17 mouse cellular contexts compared by ENCODE assay signal in genomic region chr3:89848083-89848482, GRCm38 (mm10). TPM values are rescaled to one million over a fixed set of nuclear protein-coding genes. Genes with fewer than 3 reads are reported as not detected.
DNase-seq lines count a peak whose midpoint lies in the region; ATAC-seq and TF ChIP-seq lines count a peak whose summit lies in the region.
"Had no signal": no experiment of that assay in that cellular context is flagged by ENCODE, and none has a peak within 500 bp of the region (broad histone marks: within the 10 kb centered on the region; RNA-seq: fewer than 3 reads in every experiment).

No protein-coding gene starts in this region.

- no peaks in the 10 kb centered on the region for H3K36me3 ChIP-seq in heart, embryonic 11.5 days (ENCODE audit: control insufficient read depth, insufficient read depth, low read length)
- H3K36me3 ChIP-seq in kidney, adult 2 months (ENCODE audit: control insufficient read depth, insufficient read depth, low read length) = no peaks in the 10 kb centered on the region
- no peaks in the 10 kb centered on the region for H3K36me3 ChIP-seq in spleen, adult 2 months (ENCODE audit: control insufficient read depth, insufficient read depth, low read length)
- H3K36me3 ChIP-seq: embryonic facial prominence, embryonic 12.5 days; forebrain, embryonic 10.5 days; G1E; limb, embryonic 12.5 days; neural tube, embryonic 12.5 days had no signal

- no peak overlapping the region for H3K4me2 ChIP-seq in heart, embryonic 11.5 days
- H3K4me2 ChIP-seq: embryonic facial prominence, embryonic 12.5 days; limb, embryonic 12.5 days; neural tube, embryonic 12.5 days had no signal

- no peak overlapping the region for H3K9ac ChIP-seq in heart, embryonic 11.5 days (ENCODE audit: low read depth, low read length)
- H3K9ac ChIP-seq: embryonic facial prominence, embryonic 12.5 days; limb, embryonic 12.5 days; neural tube, embryonic 12.5 days had no signal

- H3K27me3 ChIP-seq in heart, embryonic 11.5 days (ENCODE audit: control insufficient read depth, insufficient read depth, low read length) = no peaks in the 10 kb centered on the region
- H3K27me3 ChIP-seq in kidney, adult 2 months (replicated peaks; ENCODE audit: control insufficient read depth, insufficient read depth, low read length) = no peaks in the 10 kb centered on the region
- no peaks in the 10 kb centered on the region for H3K27me3 ChIP-seq in spleen, adult 2 months (ENCODE audit: control insufficient read depth, insufficient read depth, low read length)
- H3K27me3 ChIP-seq: embryonic facial prominence, embryonic 12.5 days; limb, embryonic 12.5 days; neural tube, embryonic 12.5 days had no signal

- no peaks in the 10 kb centered on the region for H3K9me3 ChIP-seq in heart, embryonic 11.5 days (replicated peaks; ENCODE audit: control insufficient read depth, low read length)
- H3K9me3 ChIP-seq: embryonic facial prominence, embryonic 12.5 days; forebrain, embryonic 10.5 days; G1E; limb, embryonic 12.5 days; megakaryocyte, embryonic 14.5 days; neural tube, embryonic 12.5 days had no signal

- TF ChIP-seq CTCF in kidney, adult 2 months (conservative IDR thresholded peaks at IDR 0.05; ENCODE audit: insufficient read depth, insufficient read length, low read depth, low read length) = no peak
- no peak for TF ChIP-seq CTCF in spleen, adult 2 months (IDR thresholded peaks at IDR 0.05; ENCODE audit: extremely low read depth, insufficient read depth, insufficient read length, insufficient replicate concordance)

- ATAC-seq in heart, embryonic 11.5 days (replicated peaks; ENCODE audit: insufficient number of reproducible peaks, low FRiP score, low TSS enrichment) = no peak
- ATAC-seq: inflammation-experienced regulatory T-cells, adult 6 months had no signal

- H3K4me1 ChIP-seq in heart, embryonic 11.5 days (ENCODE audit: control insufficient read depth, insufficient read depth, low read length) = no peaks in the 10 kb centered on the region
- H3K4me1 ChIP-seq in kidney, adult 2 months (ENCODE audit: control insufficient read depth, insufficient read depth, low read length) = no peaks in the 10 kb centered on the region
- H3K4me1 ChIP-seq in spleen, adult 2 months (ENCODE audit: control insufficient read depth, insufficient read depth, insufficient read length) = peaks cover 4% of the 10 kb centered on the region; the same call in 1 of the 2 replicates
- H3K4me1 ChIP-seq: embryonic facial prominence, embryonic 12.5 days; limb, embryonic 12.5 days; neural tube, embryonic 12.5 days had no signal

- DNase-seq in heart, adult 11 months = no peak
- no peak for DNase-seq in kidney, adult 2 months
- no peak for DNase-seq in kidney, postnatal 14 days
- DNase-seq in spleen, adult 2 months (ENCODE audit: low read depth in 1 of 2, low spot score in 2 of 2) = no peak
- DNase-seq in spleen, adult 12 weeks (ENCODE audit: low spot score) = no peak
- DNase-seq in cerebellum, postnatal 10 days = no peak
- DNase-seq: cerebellum, postnatal 36 days had no signal

- no peak for TF ChIP-seq POLR2A in kidney, adult 2 months (IDR thresholded peaks at IDR 0.05; ENCODE audit: low read depth, low read length)
- no peak for TF ChIP-seq POLR2A in spleen, adult 2 months (IDR thresholded peaks at IDR 0.05; ENCODE audit: low read depth, low read length)

- WGBS in heart, embryonic 11.5 days (ENCODE audit: insufficient replicate concordance) = 76% methylated on average over 6 of the region's 6 CpGs
- 72% methylated on average over 6 of the region's 6 CpGs for WGBS in kidney, adult 2 months
- WGBS in spleen, adult 2 months = 88% methylated on average over 6 of the region's 6 CpGs

- no peak overlapping the region for H3K4me3 ChIP-seq in heart, embryonic 11.5 days (ENCODE audit: low read depth, low read length)
- H3K4me3 ChIP-seq in kidney, adult 2 months (ENCODE audit: insufficient read depth, low read depth, low read length) = no peak overlapping the region
- no peak overlapping the region for H3K4me3 ChIP-seq in spleen, adult 2 months (ENCODE audit: extremely low read depth, insufficient read depth, insufficient read length)
- H3K4me3 ChIP-seq: embryonic facial prominence, embryonic 12.5 days; forebrain, embryonic 10.5 days; layer of hippocampus, adult 2 months; left cerebral cortex, adult 2 months; limb, embryonic 12.5 days; megakaryocyte, embryonic 14.5 days; neural tube, embryonic 12.5 days had no signal

- H3K27ac ChIP-seq in heart, embryonic 11.5 days (ENCODE audit: low read depth, low read length) = peak overlapping the region; percentile 32; the same call in 1 of the 2 replicates
- peak overlapping the region; percentile 84 for H3K27ac ChIP-seq in kidney, adult 2 months (ENCODE audit: insufficient read depth, low read depth, low read length)
- 0 out of 2 replicates have a peak overlapping the region, but pooled peaks have one; percentile 20 for H3K27ac ChIP-seq in spleen, adult 2 months (ENCODE audit: insufficient read depth, low read length)
- H3K27ac ChIP-seq: embryonic facial prominence, embryonic 12.5 days; forebrain, embryonic 10.5 days; layer of hippocampus, adult 2 months; left cerebral cortex, adult 2 months; limb, embryonic 12.5 days; neural tube, embryonic 12.5 days had no signal

RNA-seq across cellular contexts. Expression of gene She, which starts 16.9 kb away (rescaled TPM):
- 6.7 and 6.9 TPM in 2 replicates for polyA plus RNA-seq in heart, embryonic 11.5 days (2014; fragmentation: Nextera tagmentation; extraction: Ambion mirVana)
- 3.3 and 4.1 TPM in 2 replicates for polyA plus RNA-seq in kidney, adult 2 months (2012; rRNA removed)
- polyA plus RNA-seq in spleen, adult 2 months (2012; rRNA removed) = 1.1 TPM in 2 replicates
- polyA plus RNA-seq: G1E had no signal

Comparison
In these comparisons a context has a peak if more than half of its experiments do, and no peak if none do; other contexts are left out.
1. H3K27ac ChIP-seq: peak in every context shown above with its lines; median percentile 84 in kidney, adult 2 months; 32 in heart, embryonic 11.5 days; 20 in spleen, adult 2 months.